Mouse (Mus musculus) MEL (cell line): ENCODE data around the gene Acsl3. TPM values are rescaled to one million over a fixed set of nuclear protein-coding genes. Genes with fewer than 3 reads are reported as not detected.

Experiments
- DNase-seq: peaks from one replicate; pipeline ENCODE4 v3.0.0; 2011; ENCODE audit warnings: low read depth, low spot score
- H3K27ac ChIP-seq: 2 replicates; pipeline ENCODE4 v1.5.1; 2012; ENCODE audit warnings: low read depth, mild to moderate bottlenecking, control low read depth, low read length, moderate library complexity; ENCODE audit not compliant: control insufficient read depth
- H3K27me3 ChIP-seq, 2 experiments: fragments of 150-350 bp in 1 of 2; sonication (generic) in 1 of 2; 2 replicates each; pipeline ENCODE4 v1.6.1; 2012; ENCODE audit warnings: low read length in 2 of 2, mild to moderate bottlenecking in 2 of 2, improper control_type of control experiment in 1 of 2, moderate library complexity in 1 of 2; ENCODE audit not compliant: insufficient read depth in 2 of 2, control insufficient read depth in 1 of 2
- H3K36me3 ChIP-seq, 2 experiments: 2 replicates each; pipeline ENCODE4 v1.6.1; 2012 to 2014; ENCODE audit warnings: low read length in 2 of 2, improper control_type of control experiment in 1 of 2, inconsistent platforms in 1 of 2, mild to moderate bottlenecking in 1 of 2; ENCODE audit not compliant: insufficient read depth in 2 of 2, control insufficient read depth in 1 of 2
- H3K4me1 ChIP-seq, 2 experiments: fragments of 150-350 bp in 1 of 2; sonication (generic) in 1 of 2; 2 replicates each; pipeline ENCODE4 v1.6.1; 2012; ENCODE audit warnings: low read length in 2 of 2, improper control_type of control experiment in 1 of 2, mild to moderate bottlenecking in 1 of 2; ENCODE audit not compliant: insufficient read depth in 2 of 2, control insufficient read depth in 1 of 2
- H3K4me3 ChIP-seq, 2 experiments: fragments of 150-350 bp in 1 of 2; sonication (generic) in 1 of 2; 2 replicates each; pipeline ENCODE4 v1.5.1; 2012; ENCODE audit warnings: low read depth in 2 of 2, low read length in 2 of 2, mild to moderate bottlenecking in 2 of 2, moderate library complexity in 2 of 2, control low read depth in 1 of 2, improper control_type of control experiment in 1 of 2; ENCODE audit not compliant: control insufficient read depth in 1 of 2, insufficient read depth in 1 of 2
- H3K79me2 ChIP-seq: 2 replicates; pipeline ENCODE4 v1.6.1; 2012; ENCODE audit warnings: mild to moderate bottlenecking, low read length, moderate library complexity; ENCODE audit not compliant: control insufficient read depth, poor library complexity, insufficient read depth
- H3K9ac ChIP-seq: 2 replicates; pipeline ENCODE4 v1.6.1; 2012; ENCODE audit warnings: low read depth, mild to moderate bottlenecking, control low read depth, low read length, moderate library complexity; ENCODE audit not compliant: control insufficient read depth, poor library complexity, severe bottlenecking
- H3K9me3 ChIP-seq: fragments of 150-350 bp; sonication (generic); replicated peaks from 2 replicates; pipeline ENCODE4 v1.6.1; 2012; ENCODE audit warnings: mild to moderate bottlenecking, low read length, improper control_type of control experiment, moderate library complexity; ENCODE audit not compliant: insufficient read depth
- BHLHE40 ChIP-seq: IDR thresholded peaks from 2 replicates; pipeline ENCODE4 v1.6.1; 2012; ENCODE audit warnings: low read depth, mild to moderate bottlenecking, inconsistent platforms, low read length, improper control_type of control experiment, borderline replicate concordance
- ETS1 ChIP-seq: IDR thresholded peaks from 2 replicates; pipeline ENCODE4 v1.6.1; 2012; ENCODE audit warnings: low read depth, mild to moderate bottlenecking, inconsistent platforms, low read length, improper control_type of control experiment, moderate library complexity
- HCFC1 ChIP-seq: IDR thresholded peaks from 2 replicates; pipeline ENCODE4 v1.6.1; 2012; ENCODE audit warnings: low read depth, mild to moderate bottlenecking, inconsistent platforms, low read length, improper control_type of control experiment, moderate library complexity
- KAT2A ChIP-seq: conservative IDR thresholded peaks from 2 replicates; pipeline ENCODE4 v1.6.1; 2012; ENCODE audit warnings: low read depth, low read length, improper control_type of control experiment, inconsistent platforms
- MAFK ChIP-seq: IDR thresholded peaks from 2 replicates; pipeline ENCODE4 v1.6.1; 2011; ENCODE audit warnings: low read depth, mild to moderate bottlenecking, low read length, improper control_type of control experiment, borderline replicate concordance
- MEF2A ChIP-seq: IDR thresholded peaks from 2 replicates; pipeline ENCODE4 v1.6.1; 2014; ENCODE audit warnings: low read depth, mild to moderate bottlenecking, inconsistent platforms, low read length, improper control_type of control experiment; ENCODE audit not compliant: poor library complexity, insufficient replicate concordance, severe bottlenecking; ENCODE audit errors: extremely low read depth
- MXI1 ChIP-seq: IDR thresholded peaks from 2 replicates; pipeline ENCODE4 v1.6.1; 2011; ENCODE audit warnings: mild to moderate bottlenecking, low read depth, low read length, improper control_type of control experiment
- MYC ChIP-seq: IDR thresholded peaks from 2 replicates; pipeline ENCODE4 v1.6.1; 2011; ENCODE audit warnings: low read depth, mild to moderate bottlenecking, low read length, improper control_type of control experiment, moderate library complexity
- NELFE ChIP-seq: IDR thresholded peaks from 2 replicates; pipeline ENCODE4 v1.6.1; 2011; ENCODE audit warnings: low read depth, low read length, improper control_type of control experiment
- NRF1 ChIP-seq: IDR thresholded peaks from 2 replicates; pipeline ENCODE4 v1.6.1; 2014; ENCODE audit warnings: low read depth, mild to moderate bottlenecking, inconsistent platforms, low read length, improper control_type of control experiment, moderate library complexity; ENCODE audit not compliant: poor library complexity, insufficient read depth, severe bottlenecking
- POLR2A ChIP-seq, 2 experiments: IDR thresholded peaks; 2 replicates each; pipeline ENCODE4 v1.6.1; 2011 to 2012; ENCODE audit warnings: low read length in 2 of 2, mild to moderate bottlenecking in 2 of 2, control low read depth in 1 of 2, improper control_type of control experiment in 1 of 2, low read depth in 1 of 2, moderate library complexity in 1 of 2; ENCODE audit not compliant: control insufficient read depth in 1 of 2, insufficient read depth in 1 of 2, poor library complexity in 1 of 2
- POLR2AphosphoS5 ChIP-seq: IDR thresholded peaks from 2 replicates; pipeline ENCODE4 v1.6.1; 2012; ENCODE audit warnings: low read depth, borderline replicate concordance, mild to moderate bottlenecking, inconsistent platforms, low read length, moderate library complexity, mixed read lengths
- SMC3 ChIP-seq: IDR thresholded peaks from 2 replicates; pipeline ENCODE4 v1.6.1; 2011; ENCODE audit warnings: low read depth, low read length, improper control_type of control experiment
- UBTF ChIP-seq: IDR thresholded peaks from 2 replicates; pipeline ENCODE4 v1.6.1; 2012; ENCODE audit warnings: low read depth, mild to moderate bottlenecking, inconsistent platforms, low read length, improper control_type of control experiment, moderate library complexity, borderline replicate concordance; ENCODE audit not compliant: insufficient read depth
- USF2 ChIP-seq, 2 experiments: IDR thresholded peaks; 2 replicates each; pipeline ENCODE4 v1.6.1; 2011 to 2012; ENCODE audit warnings: improper control_type of control experiment in 2 of 2, low read length in 2 of 2, borderline replicate concordance in 1 of 2, inconsistent platforms in 1 of 2, low read depth in 1 of 2, mild to moderate bottlenecking in 1 of 2; ENCODE audit not compliant: insufficient read depth in 1 of 2
- ZMIZ1 ChIP-seq: IDR thresholded peaks from 2 replicates; pipeline ENCODE4 v1.6.1; 2012; ENCODE audit warnings: low read depth, mild to moderate bottlenecking, inconsistent platforms, low read length, improper control_type of control experiment, moderate library complexity
- polyA plus RNA-seq, 2 experiments: library from polyadenylated mRNA; stranded (reverse) in 1 of 2; unstranded in 1 of 2; fragments of >175 nt in 1 of 2; fragments of >200 nt in 1 of 2; gene quantifications; 2 replicates each; pipeline versions ENCODE4 v1.2.1 to v1.2.4; 2012; ENCODE audit warnings: low replicate concordance in 2 of 2, low read depth in 1 of 2; ENCODE audit not compliant: insufficient read length in 2 of 2, insufficient read depth in 1 of 2, missing spikeins in 1 of 2
- total RNA-seq: library from RNA; depleted of rRNA; stranded (reverse); fragments of 300-350 nt; gene quantifications from 2 replicates; pipeline ENCODE4 v1.2.3, GENCODE M21; 2012

Acsl3 gene
- total and polyA plus RNA-seq, 3 experiments, result 32.9 to 38.9 TPM; not detected in 1

- no peak overlapping the region for H3K9ac ChIP-seq
- H3K79me2 ChIP-seq, result no peaks in the 10 kb centered on the region
- peaks cover 4 to 5% of the 10 kb centered on the region in 2 experiments; a peak in 3 of 4 replicates for H3K4me1 ChIP-seq
- no peak overlapping the region for H3K4me3 ChIP-seq
- TF ChIP-seq HCFC1 (no peak), MXI1 (no peak), ZMIZ1 (no peak), MAFK (no peak), BHLHE40 (no peak), SMC3 (no peak), POLR2AphosphoS5 (no peak), POLR2A (IDR thresholded peaks at IDR 0.05; ENCODE audit: control insufficient read depth in 1 of 2, insufficient read depth in 1 of 2, low read depth in 1 of 2, low read length in 2 of 2, poor library complexity in 1 of 2) (no peak), KAT2A (no peak), NELFE (no peak)
- no peak for DNase-seq
- no peaks in the 10 kb centered on the region for H3K9me3 ChIP-seq
- peaks cover 4 to 6% of the 10 kb centered on the region in 2 experiments; a peak in 3 of 4 replicates for H3K36me3 ChIP-seq
- H3K27me3 ChIP-seq, result no peaks in the 10 kb centered on the region
- H3K27ac ChIP-seq, result no peak overlapping the region
These were observed 38.7 kb downstream of the Acsl3 start for GRCm38 (mm10) chr1:78696305-78696704.

GRCm38 (mm10) chr1:78696903-78697302 is 39.3 kb downstream of the Acsl3 start:
- Histone ChIP-seq H3K36me3 (peaks cover 4 to 6% of the 10 kb centered on the region in 2 experiments; a peak in 3 of 4 replicates), H3K27me3 (no peaks in the 10 kb centered on the region), H3K9me3 (no peaks in the 10 kb centered on the region), H3K9ac (no peak overlapping the region), H3K27ac (no peak overlapping the region), H3K4me1 (peaks cover 4 to 5% of the 10 kb centered on the region in 2 experiments; a peak in 3 of 4 replicates), H3K4me3 (no peak overlapping the region), H3K79me2 (no peaks in the 10 kb centered on the region)
- no peak for DNase-seq
- TF ChIP-seq UBTF (no peak), BHLHE40 (no peak)

- no peak for DNase-seq
- TF ChIP-seq MEF2A, result no peak
- TF ChIP-seq POLR2AphosphoS5, result no peak
- no peak for TF ChIP-seq ETS1
- TF ChIP-seq UBTF, result no peak
- no peak for TF ChIP-seq USF2 (IDR thresholded peaks at IDR 0.05; ENCODE audit: borderline replicate concordance in 1 of 2, insufficient read depth in 1 of 2, low read depth in 1 of 2, low read length in 2 of 2)
- TF ChIP-seq MXI1, result no peak
- no peak for TF ChIP-seq MYC
- TF ChIP-seq NRF1, result no peak
- no peak for TF ChIP-seq MAFK
- H3K4me1 ChIP-seq, result peaks cover 4 to 5% of the 10 kb centered on the region in 2 experiments; a peak in 3 of 4 replicates
- no peak overlapping the region for H3K4me3 ChIP-seq
- H3K36me3 ChIP-seq, result peaks cover 4 to 6% of the 10 kb centered on the region in 2 experiments; a peak in 3 of 4 replicates
- H3K79me2 ChIP-seq, result no peaks in the 10 kb centered on the region
- H3K27ac ChIP-seq, result no peak overlapping the region
- no peak overlapping the region for H3K9ac ChIP-seq
- no peaks in the 10 kb centered on the region for H3K9me3 ChIP-seq
- no peaks in the 10 kb centered on the region for H3K27me3 ChIP-seq
These were observed 40.5 kb downstream of the Acsl3 start for GRCm38 (mm10) chr1:78698138-78698537.
